Mouse (Mus musculus) ES-E14 (cell line): ENCODE results near the gene Tomm20.

Source experiments
- ZC3H11A ChIP-seq: IDR thresholded peaks from 2 replicates; pipeline ENCODE4 v1.6.1; 2012; ENCODE audit warnings: low read depth, mild to moderate bottlenecking, inconsistent platforms, low read length, borderline replicate concordance
- ZNF384 ChIP-seq: IDR thresholded peaks from 2 replicates; pipeline ENCODE4 v1.6.1; 2012; ENCODE audit warnings: low read depth, low read length, inconsistent platforms

DNA sequence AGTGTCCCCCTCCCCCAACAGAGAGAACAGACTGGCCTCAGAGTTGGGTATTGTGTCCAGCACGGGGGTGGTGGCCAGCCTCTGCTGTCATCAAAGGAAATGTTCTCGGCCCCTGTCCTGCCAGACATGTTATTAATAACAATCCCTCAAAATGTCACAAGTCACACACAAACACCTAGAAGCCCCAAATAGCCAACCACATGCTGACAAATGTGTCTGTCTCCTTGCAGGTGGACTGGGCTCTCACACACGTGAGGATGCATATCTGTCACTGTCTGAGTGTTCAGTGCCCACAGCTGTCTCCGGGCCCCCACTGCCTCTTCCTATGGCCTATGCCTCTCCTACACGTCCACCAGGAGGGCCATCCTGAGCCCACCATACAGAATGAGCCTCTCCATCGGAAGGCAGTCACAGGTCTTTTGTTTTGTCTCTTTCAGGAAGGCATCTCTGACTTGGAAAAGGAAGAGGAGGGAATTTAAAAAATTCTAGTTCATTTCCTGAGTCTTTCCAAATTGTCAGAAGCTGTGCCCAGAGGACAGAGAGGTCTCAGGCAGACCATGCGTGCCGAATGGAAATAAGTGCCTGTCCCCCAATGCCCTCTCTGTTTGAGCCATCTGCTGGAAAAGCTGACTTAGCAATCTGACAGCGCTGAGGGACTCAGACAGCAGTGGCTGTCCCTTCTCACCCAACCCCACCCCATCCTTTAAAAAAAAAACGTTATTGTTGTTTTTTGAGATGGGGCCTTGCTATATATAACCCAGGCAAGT, 30.9 kb downstream of the Tomm20 start:
- TF ChIP-seq ZNF384 (no peak), ZC3H11A (no peak)
